Mouse (Mus musculus): ENCODE measurements at regions not wholly inside any gene's neighbourhood (a gene's known extent, or its start where the extent isn't known, plus 50 kb on each side); places are given as distances from the start of the nearest gene placed in this dataset.
"Not testable (repeated sequence)": the region's sequence is repeated elsewhere in the genome, so short reads cannot be mapped to it uniquely, and the experiment has no call there.

DNA sequence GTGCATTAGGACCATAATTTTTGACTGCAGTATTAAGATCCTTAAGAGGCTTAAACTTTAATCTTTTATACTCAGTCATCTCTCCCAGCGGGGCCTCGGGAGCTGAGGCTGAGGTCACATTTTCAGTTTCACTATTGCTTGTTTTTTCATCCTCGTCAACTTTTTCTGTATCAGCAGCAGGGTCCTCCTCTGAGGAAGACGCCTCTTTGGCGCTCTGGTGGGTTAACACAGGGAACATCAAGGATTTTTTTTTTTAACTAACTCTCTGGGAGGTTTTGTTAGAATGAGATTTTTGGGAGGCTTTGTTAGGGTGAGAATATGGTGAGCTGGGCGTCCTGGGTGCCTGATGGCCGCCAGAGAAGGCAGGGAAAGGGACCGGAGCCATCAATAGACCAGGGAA, 633.6 kb downstream of the Jrkl start:
- not testable (repeated sequence) for DNase-seq (ENCODE audit: low read depth, low spot score)

DNA sequence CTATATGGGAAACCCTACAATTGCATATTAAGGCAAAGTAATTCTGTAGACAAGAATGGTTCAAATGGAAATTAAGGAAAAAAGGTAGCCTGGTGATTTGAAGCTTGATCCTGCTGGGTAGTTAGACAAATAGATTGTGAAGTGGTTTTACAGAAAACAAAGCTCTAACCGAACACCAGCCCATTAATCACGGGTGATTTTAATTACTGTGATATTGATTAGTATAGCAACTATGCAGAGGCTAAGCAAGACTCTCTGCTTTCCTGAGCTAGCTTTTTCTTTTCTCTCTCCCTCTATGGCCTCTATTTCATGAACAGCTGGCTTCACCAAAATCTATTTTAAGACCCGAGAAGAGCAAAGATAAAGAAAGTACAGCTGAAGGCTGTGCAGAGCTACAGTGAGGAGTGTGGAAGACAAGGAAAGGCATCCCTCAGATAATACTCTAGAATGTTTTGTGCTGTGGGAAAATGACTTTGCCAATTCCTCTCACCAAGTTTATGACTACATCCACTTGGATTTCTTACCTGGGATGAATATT, 647.4 kb downstream of the Jrkl start:
- DNase-seq (ENCODE audit: low read depth, low spot score): peak; percentile 47

DNA sequence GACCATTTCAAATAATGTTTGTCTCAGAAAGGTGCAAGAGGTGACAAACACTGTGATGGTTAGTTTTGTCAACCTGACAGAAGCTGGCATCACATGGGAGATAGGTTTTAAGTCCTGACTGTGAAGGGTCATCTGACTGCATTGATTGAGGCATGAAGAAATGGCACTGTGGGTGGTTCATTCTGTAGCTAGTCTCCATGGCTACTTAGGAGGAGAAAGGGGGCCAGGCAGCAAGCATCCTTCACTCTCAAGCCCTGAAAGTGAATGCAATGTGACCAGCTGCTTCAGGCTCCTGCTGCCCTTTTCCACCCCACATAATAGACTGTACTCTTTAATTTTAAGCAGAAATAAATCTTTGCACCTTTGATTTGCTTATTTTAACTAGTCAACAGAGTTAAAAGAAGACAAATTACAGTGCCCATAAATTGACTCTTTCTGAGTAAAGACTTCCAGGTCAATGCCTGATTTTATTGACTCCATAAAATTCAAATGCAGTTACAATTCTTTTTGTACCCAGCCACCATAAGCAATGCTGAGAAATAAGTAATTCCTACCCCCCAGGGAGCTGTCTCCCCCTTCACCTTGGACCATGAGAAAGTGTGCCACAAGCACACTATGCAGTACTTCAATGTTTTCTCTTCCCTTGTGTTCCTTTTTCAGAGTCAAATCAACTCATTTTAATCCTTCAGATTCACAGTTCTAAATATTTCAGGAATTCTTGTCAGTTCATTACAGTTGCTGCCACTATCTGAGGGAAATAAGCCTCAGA, 658.2 kb downstream of the Jrkl start:
- no peak for DNase-seq (ENCODE audit: low read depth, low spot score)
